Mouse (Mus musculus) ES-E14 (cell line): Measurements from ENCODE around the gene Fcrl5.

Experiments
- CHD2 ChIP-seq: IDR thresholded peaks from 2 replicates; pipeline ENCODE4 v1.6.1; 2014; ENCODE audit warnings: mild to moderate bottlenecking, low read depth, low read length, inconsistent platforms
- MAFK ChIP-seq: IDR thresholded peaks from 2 replicates; pipeline ENCODE4 v1.6.1; 2014; ENCODE audit warnings: mild to moderate bottlenecking, low read depth, low read length, inconsistent platforms; ENCODE audit not compliant: insufficient read depth

GRCm38 (mm10) chr3:87549908-87550307, 114.3 kb downstream of the Fcrl5 start:
- no peak for TF ChIP-seq CHD2
- no peak for TF ChIP-seq MAFK
